In the genomic region with DNA sequence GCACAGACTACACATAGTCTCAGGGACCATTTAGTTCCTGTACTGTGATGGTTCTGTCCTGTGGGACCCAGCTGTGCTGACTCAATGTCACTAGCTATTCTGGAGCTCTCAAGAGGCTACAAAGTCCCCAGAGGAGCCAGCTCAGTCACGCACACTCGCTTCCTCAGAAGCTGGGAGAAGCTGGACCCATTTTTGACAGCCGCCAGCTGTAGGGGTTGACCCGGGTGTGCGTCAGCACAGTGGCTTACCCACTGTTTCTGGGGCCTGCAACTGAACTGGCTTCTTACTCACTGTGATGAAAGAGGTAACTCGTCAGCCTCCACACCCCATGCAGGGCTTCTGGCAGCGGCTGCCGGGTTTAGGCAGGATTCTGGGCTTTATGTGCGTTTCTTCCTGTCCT, we compare ENCODE assay signal across 9 mouse cellular contexts.
DNase-seq lines count a peak whose midpoint lies in the region; ATAC-seq lines count a peak whose summit lies in the region.
"Had no signal": no experiment of that assay in that cellular context is flagged by ENCODE, and none has a peak within 500 bp of the region (broad histone marks: within the 10 kb centered on the region; RNA-seq: fewer than 3 reads in every experiment).

No protein-coding gene starts in this region.

- DNase-seq in neural tube, embryonic 10.5 days (ENCODE audit: extremely low spot score, low spot score) = peak; percentile 39
- DNase-seq in kidney, postnatal 10 days = peak; percentile 89
- no peak for DNase-seq in ovary, adult 18-20 months (ENCODE audit: low spot score)
- DNase-seq in liver, embryonic 11.5 days (ENCODE audit: low spot score) = no peak

- no peak overlapping the region for H3K4me3 ChIP-seq in neural tube, embryonic 15.5 days (replicated peaks)
- H3K4me3 ChIP-seq in heart, embryonic 11.5 days (ENCODE audit: low read depth, low read length) = no peak overlapping the region
- no peak overlapping the region for H3K4me3 ChIP-seq in neural tube, embryonic 14.5 days (ENCODE audit: low read depth, low read length)
- no peak overlapping the region for H3K4me3 ChIP-seq in liver, embryonic 11.5 days (ENCODE audit: low read depth, low read length)
- H3K4me3 ChIP-seq: neural tube, embryonic 12.5 days had no signal

- H3K9me3 ChIP-seq in neural tube, embryonic 15.5 days (replicated peaks) = no peaks in the 10 kb centered on the region
- 0 out of 2 replicates have a peak, but pooled peaks cover 3% of the 10 kb centered on the region for H3K9me3 ChIP-seq in heart, embryonic 11.5 days (replicated peaks; ENCODE audit: control insufficient read depth, low read length)
- no peaks in the 10 kb centered on the region for H3K9me3 ChIP-seq in neural tube, embryonic 14.5 days (ENCODE audit: control insufficient read depth, low read length)
- no peaks in the 10 kb centered on the region for H3K9me3 ChIP-seq in liver, embryonic 11.5 days (ENCODE audit: control insufficient read depth, low read length)
- H3K9me3 ChIP-seq: neural tube, embryonic 12.5 days had no signal

- H3K9ac ChIP-seq in neural tube, embryonic 15.5 days (replicated peaks) = no peak overlapping the region
- H3K9ac ChIP-seq in heart, embryonic 11.5 days (ENCODE audit: low read depth, low read length) = 0 out of 2 replicates have a peak overlapping the region, but pooled peaks have one; percentile 34
- 0 out of 2 replicates have a peak overlapping the region, but pooled peaks have one; percentile 2 for H3K9ac ChIP-seq in neural tube, embryonic 14.5 days (replicated peaks; ENCODE audit: low read depth, low read length)
- no peak overlapping the region for H3K9ac ChIP-seq in liver, embryonic 11.5 days (ENCODE audit: low read depth, low read length)
- H3K9ac ChIP-seq: neural tube, embryonic 12.5 days had no signal

- H3K27ac ChIP-seq in neural tube, embryonic 15.5 days (replicated peaks) = no peak overlapping the region
- no peak overlapping the region for H3K27ac ChIP-seq in heart, embryonic 11.5 days (ENCODE audit: low read depth, low read length)
- H3K27ac ChIP-seq in neural tube, embryonic 14.5 days (ENCODE audit: low read depth, low read length) = no peak overlapping the region
- H3K27ac ChIP-seq in liver, embryonic 11.5 days (ENCODE audit: low read depth, low read length) = no peak overlapping the region
- H3K27ac ChIP-seq: neural tube, embryonic 12.5 days had no signal

- no peaks in the 10 kb centered on the region for H3K36me3 ChIP-seq in neural tube, embryonic 15.5 days
- no peaks in the 10 kb centered on the region for H3K36me3 ChIP-seq in heart, embryonic 11.5 days (ENCODE audit: control insufficient read depth, insufficient read depth, low read length)
- H3K36me3 ChIP-seq in neural tube, embryonic 14.5 days (ENCODE audit: control insufficient read depth, insufficient read depth, low read length) = no peaks in the 10 kb centered on the region
- no peaks in the 10 kb centered on the region for H3K36me3 ChIP-seq in liver, embryonic 11.5 days (ENCODE audit: control insufficient read depth, insufficient read depth, low read length)
- H3K36me3 ChIP-seq: neural tube, embryonic 12.5 days had no signal

- no peak for ATAC-seq in neural tube, embryonic 15.5 days (ENCODE audit: low FRiP score)
- ATAC-seq in heart, embryonic 11.5 days (replicated peaks; ENCODE audit: insufficient number of reproducible peaks, low FRiP score, low TSS enrichment) = no peak
- ATAC-seq in neural tube, embryonic 14.5 days (ENCODE audit: low read depth) = no peak
- no peak for ATAC-seq in erythroid progenitor cell, adult 5-6 weeks (replicated peaks; ENCODE audit: low FRiP score, poor library complexity, severe bottlenecking)
- ATAC-seq in liver, embryonic 11.5 days (replicated peaks; ENCODE audit: low FRiP score) = no peak

- WGBS in neural tube, embryonic 15.5 days = 47% methylated on average over 9 of the region's 9 CpGs
- 51% methylated on average over 9 of the region's 9 CpGs for WGBS in heart, embryonic 11.5 days (ENCODE audit: insufficient replicate concordance)
- WGBS in neural tube, embryonic 14.5 days = 48% methylated on average over 9 of the region's 9 CpGs
- 60% methylated on average over 9 of the region's 9 CpGs for WGBS in liver, embryonic 11.5 days

- H3K4me1 ChIP-seq in neural tube, embryonic 15.5 days = peaks cover 30% of the 10 kb centered on the region
- no peaks in the 10 kb centered on the region for H3K4me1 ChIP-seq in heart, embryonic 11.5 days (ENCODE audit: control insufficient read depth, insufficient read depth, low read length)
- peaks cover 9% of the 10 kb centered on the region; the same call in 1 of the 2 replicates for H3K4me1 ChIP-seq in neural tube, embryonic 14.5 days (ENCODE audit: control insufficient read depth, insufficient read depth, low read length)
- no peaks in the 10 kb centered on the region for H3K4me1 ChIP-seq in liver, embryonic 11.5 days (replicated peaks; ENCODE audit: control insufficient read depth, insufficient read depth, low read length)

- H3K4me2 ChIP-seq in neural tube, embryonic 15.5 days = no peak overlapping the region
- H3K4me2 ChIP-seq in heart, embryonic 11.5 days = no peak overlapping the region
- H3K4me2 ChIP-seq in neural tube, embryonic 14.5 days (ENCODE audit: low read depth, low read length) = no peak overlapping the region
- no peak overlapping the region for H3K4me2 ChIP-seq in liver, embryonic 11.5 days
- H3K4me2 ChIP-seq: neural tube, embryonic 12.5 days had no signal

- no peaks in the 10 kb centered on the region; the same call in 1 of the 2 replicates for H3K27me3 ChIP-seq in neural tube, embryonic 15.5 days (replicated peaks)
- no peaks in the 10 kb centered on the region for H3K27me3 ChIP-seq in heart, embryonic 11.5 days (ENCODE audit: control insufficient read depth, insufficient read depth, low read length)
- H3K27me3 ChIP-seq in neural tube, embryonic 14.5 days (ENCODE audit: control insufficient read depth, insufficient read depth, low read length) = no peaks in the 10 kb centered on the region
- H3K27me3 ChIP-seq in liver, embryonic 11.5 days (replicated peaks; ENCODE audit: control insufficient read depth, insufficient read depth, low read length) = no peaks in the 10 kb centered on the region
- H3K27me3 ChIP-seq: neural tube, embryonic 12.5 days had no signal

Comparison
In these comparisons a context has a peak if more than half of its experiments do, and no peak if none do; other contexts are left out.
1. H3K9ac ChIP-seq: peak in heart, embryonic 11.5 days (single experiment) and neural tube, embryonic 14.5 days (single experiment); none in neural tube, embryonic 15.5 days (single experiment) and liver, embryonic 11.5 days (single experiment).
2. DNase-seq: peak in neural tube, embryonic 10.5 days (single experiment) and kidney, postnatal 10 days (single experiment); none in ovary, adult 18-20 months (single experiment) and liver, embryonic 11.5 days (single experiment).